Mouse (Mus musculus) heart, postnatal 25 days (tissue): ENCODE results near the gene Cnih3. TPM values are rescaled to one million over a fixed set of nuclear protein-coding genes. Genes with fewer than 3 reads are reported as not detected.

Source experiments
- DNase-seq: peaks from one replicate; pipeline ENCODE4 v3.0.0; 2022; ENCODE audit warnings: low spot score
- intact Hi-C: fragments of 180-260 bp; cut with DNase I; formaldehyde crosslinking; loops from one replicate; pipeline ENCODE4 v1.15.1; 2025
- total RNA-seq, 2 experiments: library from RNA; stranded (reverse); gene quantifications; 2 replicates each; pipeline ENCODE4 v1.2.3; 2021

Gene Cnih3
- total RNA-seq, 2 experiments from 2014 or later, result not detected

DNA sequence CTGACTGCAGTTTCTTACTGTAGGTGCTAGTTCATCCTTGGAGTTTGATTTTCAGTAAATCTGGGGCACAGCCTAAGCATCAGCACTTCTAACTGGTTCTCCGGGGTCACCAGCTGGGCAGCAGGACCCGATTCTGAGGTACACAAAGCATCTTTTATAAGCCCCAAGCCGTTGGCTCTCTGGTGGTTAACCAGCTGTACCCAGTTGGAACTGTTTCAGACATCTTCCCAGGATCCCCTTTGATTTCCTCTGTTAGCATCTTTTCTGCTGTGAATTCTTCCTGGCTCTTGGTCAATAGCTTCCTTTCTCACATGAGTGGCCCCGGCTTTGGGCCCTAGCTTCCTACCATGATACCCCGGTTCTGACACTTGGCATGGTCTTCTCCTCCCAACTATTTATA, 132.3 kb downstream of the Cnih3 start:
- intact Hi-C loops, result no loop called here
- DNase-seq, result no peak

- intact Hi-C loops, result no loop called here
- no peak for DNase-seq
Measured at GRCm38 (mm10) chr1:181503471-181503870, 151.0 kb downstream of the Cnih3 start.

DNA sequence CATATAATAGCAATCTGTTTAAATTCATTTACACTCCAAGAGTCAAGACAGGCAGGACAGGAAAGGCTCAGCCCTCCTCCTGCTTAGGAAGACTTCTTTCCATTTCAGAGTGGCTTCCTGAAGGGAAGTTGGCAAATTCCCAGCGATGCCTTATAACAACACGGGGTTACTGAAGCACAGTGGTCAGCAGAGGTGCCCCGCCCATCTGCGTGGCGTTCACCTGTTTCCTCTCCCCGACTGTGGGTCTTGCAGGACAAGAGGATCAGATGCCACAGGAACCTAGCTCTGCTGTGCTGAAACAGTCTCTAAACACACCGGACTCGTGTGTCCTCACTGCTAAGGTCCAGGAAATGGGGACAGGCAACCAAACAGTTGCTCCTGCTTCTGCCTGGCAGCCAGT, 152.9 kb downstream of the Cnih3 start:
- intact Hi-C loops, result no loop called here
- no peak for DNase-seq

Other genes starting within 250 kb of the Cnih3 start
- 1 to 10 TPM; 7.2 to 8.1 TPM for gene Nvl, start 208.4 kb upstream of the Cnih3 start, total RNA-seq
- 10 to 100 TPM; 49.7 to 53.1 TPM for gene Cnih4, start 207.9 kb upstream of the Cnih3 start, total RNA-seq
- gene Wdr26, start 140.6 kb upstream of the Cnih3 start, total RNA-seq, result 100 to 1,000 TPM in 1 of 2 experiments, 10 to 100 TPM in 1; 96.0 to 103 TPM
- gene Ccdc121, start 158.8 kb downstream of the Cnih3 start, total RNA-seq, result not detected
- not detected for gene Dnah14, start 223.9 kb downstream of the Cnih3 start, total RNA-seq